Mouse (Mus musculus) CD4-positive, CD25-positive, alpha-beta regulatory T cell, adult 2 months (primary cell): ENCODE measurements at regions not wholly inside any gene's neighbourhood (a gene's known extent, or its start where the extent isn't known, plus 50 kb on each side); places are given as distances from the start of the nearest gene placed in this dataset.

ENCODE experiments used
- DNase-seq: peaks from one replicate; pipeline ENCODE4 v3.0.0-alpha.2; 2012; ENCODE audit warnings: low read depth, low spot score

DNA sequence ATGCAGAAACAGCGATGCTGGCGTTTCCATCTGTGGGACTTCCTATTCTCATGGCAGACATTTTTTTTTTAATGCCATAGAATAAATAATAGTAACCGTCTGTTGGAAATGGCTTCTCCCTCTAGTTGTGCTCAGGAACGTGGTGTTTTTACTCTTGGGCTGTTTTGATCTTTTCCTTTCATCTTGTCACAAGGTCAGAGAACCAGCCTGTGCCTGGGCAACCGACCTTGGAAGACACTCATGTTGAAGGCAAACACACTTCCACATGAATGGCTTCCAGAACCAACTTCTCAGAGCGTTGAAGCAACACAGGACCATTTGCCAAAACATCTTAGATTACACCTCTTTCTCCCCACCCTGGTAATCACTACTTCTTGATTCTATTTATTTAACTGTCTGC lies 137.9 kb upstream of the Mast4 start:
- DNase-seq = no peak

DNA sequence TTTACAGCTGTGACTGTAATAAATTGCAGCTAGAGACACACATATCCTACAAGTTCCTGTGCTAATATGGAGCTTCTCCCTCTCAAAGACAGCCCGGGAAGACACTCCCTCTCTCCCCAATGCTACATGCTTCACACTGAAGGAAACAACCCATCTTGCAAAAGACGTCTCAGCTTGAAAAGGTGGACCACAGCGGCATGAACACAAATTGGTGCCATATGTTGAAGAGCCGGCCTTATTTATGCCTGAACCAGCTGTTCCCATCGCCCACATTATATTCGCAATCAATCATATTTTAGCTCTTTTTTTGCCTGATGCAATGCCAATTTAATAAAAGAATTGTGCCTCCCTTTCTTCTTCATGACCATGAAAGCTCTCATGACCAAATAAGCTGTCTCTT lies 135.8 kb upstream of the Mast4 start:
- no peak for DNase-seq

- DNase-seq = no peak
These were observed 126.2 kb upstream of the Mast4 start for GRCm38 (mm10) chr13:103460499-103460898.

- no peak for DNase-seq
These were observed 125.3 kb upstream of the Mast4 start for GRCm38 (mm10) chr13:103459486-103460147.

DNA sequence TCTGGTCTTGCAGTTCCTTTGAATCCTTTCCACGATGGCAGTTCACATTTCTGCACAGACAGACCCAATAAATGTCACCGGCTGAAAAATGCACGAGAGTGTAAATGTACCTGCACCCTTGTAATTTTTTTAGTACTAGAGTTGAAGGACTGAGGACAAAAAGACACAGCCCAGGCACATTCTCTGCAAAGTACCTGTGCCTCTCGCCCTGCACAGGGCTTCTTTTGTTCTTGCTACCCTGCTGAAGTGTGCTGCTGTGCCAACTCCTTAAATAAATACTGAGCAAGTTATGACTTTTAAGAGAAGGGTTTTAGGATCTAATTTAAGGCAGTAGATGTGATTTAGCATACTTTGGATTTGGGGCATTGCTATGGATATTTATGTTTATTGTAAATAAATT lies 118.5 kb upstream of the Mast4 start:
- DNase-seq = no peak

- DNase-seq = no peak
These were observed 96.3 kb upstream of the Mast4 start for GRCm38 (mm10) chr13:103430589-103430988.

DNA sequence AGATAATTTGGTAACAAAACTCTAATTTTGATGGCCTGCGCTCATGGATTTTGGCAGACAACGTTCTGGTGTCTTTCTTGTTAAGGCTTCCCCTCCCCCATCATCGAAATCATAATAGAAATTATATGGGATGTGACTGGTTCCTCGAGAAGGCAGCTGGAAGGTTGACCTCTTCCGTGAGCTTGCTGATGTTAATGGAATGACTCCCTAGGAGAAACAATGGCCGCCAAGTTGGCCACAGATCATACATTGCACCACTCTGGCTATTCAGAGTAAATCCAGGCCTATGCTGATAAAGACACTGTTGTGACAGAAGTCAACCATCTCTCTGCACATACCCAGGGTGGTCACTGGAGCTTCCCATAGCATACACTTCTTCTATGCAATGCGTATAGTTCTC lies 89.7 kb upstream of the Mast4 start:
- DNase-seq = no peak

DNA sequence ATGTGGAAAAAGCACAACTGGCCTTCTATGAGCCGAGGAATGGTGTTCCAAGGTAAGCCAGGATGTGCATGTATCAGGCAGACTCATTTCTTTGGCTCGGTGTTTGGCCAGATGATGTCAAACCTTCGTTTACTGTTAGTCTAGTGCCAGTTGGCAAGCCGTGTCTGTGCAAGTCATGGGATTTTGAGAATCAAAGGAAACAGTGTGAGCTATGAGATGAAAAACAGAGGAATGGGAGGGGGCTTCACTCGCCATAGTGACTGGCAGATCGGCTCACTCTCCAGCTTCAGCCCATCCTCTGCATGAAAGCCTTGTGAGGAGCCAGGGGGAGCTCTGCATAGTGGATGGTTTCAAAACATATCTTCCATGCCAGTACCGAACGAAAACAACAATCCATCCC lies 89.1 kb upstream of the Mast4 start:
- DNase-seq = no peak

DNA sequence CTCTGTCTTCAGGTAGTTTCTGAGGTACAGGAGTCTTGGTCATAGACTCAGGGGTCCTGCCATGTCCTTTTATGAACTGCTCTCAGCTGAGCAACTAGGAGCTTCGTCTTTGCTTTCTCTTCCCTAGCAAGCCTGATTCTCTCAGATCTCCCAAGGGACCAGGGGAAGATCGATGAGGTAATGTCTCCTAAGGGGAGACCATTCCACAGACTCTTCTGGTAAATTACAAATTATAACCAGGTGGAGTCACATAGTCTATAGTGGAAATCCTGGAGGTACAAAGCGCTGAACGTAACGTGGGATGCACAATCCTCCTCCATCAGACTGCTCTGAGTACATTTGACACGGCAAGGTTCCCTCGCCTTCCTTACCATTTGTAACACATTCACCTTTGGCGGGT lies 88.7 kb upstream of the Mast4 start:
- DNase-seq = no peak

- no peak for DNase-seq
These were observed 84.8 kb upstream of the Mast4 start for GRCm38 (mm10) chr13:103419146-103419545.

- DNase-seq = no peak
These were observed 83.0 kb upstream of the Mast4 start for GRCm38 (mm10) chr13:103417256-103417655.

GRCm38 (mm10) chr13:103415335-103415734 lies 81.0 kb upstream of the Mast4 start:
- DNase-seq = no peak

DNA sequence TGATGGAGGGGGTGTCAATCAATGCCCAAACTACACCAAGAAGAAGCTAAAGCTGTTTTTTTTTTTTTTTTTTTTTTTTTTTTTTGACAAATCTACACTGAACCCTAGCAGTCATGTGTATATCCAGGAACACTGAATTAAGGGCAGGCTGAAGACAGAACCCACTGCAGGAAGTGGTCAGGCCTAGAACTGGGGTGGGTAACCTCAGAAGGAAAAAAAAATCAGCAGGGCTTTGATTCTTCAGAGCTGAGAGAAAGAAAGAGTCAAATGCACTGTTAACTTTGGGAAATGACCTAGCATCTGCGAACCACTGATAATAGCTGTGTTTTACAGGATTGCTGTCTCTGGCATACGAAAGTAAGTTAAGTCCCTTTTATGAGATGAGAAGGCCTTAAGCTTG lies 78.3 kb upstream of the Mast4 start:
- DNase-seq = no peak

GRCm38 (mm10) chr13:103409286-103409685 lies 75.0 kb upstream of the Mast4 start:
- DNase-seq = no peak

DNA sequence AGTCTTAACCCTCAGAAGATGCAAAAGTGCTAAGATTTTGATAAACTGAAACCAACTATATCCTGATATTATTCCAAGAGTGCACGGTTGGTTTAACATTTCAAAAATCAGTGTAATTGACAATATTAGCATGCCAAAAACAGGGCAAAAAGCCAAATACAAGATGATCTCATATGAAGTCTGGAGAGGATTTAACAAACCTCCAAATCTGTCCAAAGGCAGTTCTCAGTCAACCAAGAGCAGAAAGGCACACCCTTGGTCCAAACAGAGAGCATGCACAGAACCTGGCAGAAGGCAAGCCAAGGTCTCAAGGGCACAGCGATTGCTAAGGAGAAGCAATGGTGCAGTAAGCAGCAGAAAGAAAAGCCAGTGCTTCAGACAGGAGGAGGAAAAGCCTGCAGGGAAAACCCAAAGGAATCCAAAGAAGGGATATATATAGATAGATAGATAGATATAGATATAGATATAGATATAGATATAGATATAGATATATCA lies 62.3 kb upstream of the Mast4 start:
- no peak for DNase-seq

DNA sequence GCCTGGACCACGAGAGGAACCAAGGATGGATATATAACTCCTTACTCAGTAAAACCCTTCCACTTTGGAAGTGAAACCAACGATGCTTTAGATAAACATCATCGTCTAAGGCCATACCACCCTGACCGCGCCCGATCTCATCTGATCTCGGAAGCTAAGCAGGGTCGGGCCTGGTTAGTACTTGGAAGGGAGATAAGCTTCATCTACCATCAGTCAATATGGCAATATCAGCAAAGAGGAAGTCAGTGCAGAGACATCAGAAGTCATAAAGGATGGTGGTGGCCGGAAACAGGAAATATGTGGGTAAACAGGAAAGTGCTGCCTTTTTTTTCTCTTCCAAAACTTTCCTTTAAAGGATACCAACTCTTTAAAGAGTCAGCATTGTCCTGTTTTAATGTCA lies 61.8 kb upstream of the Mast4 start:
- DNase-seq = no peak

DNA sequence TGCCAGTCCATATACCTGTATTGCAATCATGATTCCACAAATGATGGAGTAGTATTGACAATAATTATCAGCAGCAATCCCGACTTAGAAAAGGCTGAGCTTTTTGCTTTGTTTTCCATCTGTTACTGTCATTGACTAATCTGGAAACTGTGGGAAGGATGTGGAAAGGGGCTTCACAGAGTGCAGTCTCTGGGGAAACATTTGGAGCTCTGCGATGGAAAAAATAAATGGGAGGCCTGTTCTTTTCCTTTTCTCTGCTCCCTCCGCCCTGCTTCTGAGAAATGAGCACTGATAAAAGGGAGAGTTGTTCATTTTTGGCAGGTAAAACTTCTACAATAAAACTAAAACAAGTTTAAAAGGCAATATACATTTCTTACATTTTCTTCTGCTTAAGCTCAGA lies 58.3 kb upstream of the Mast4 start:
- DNase-seq = no peak

GRCm38 (mm10) chr13:103391396-103391795 lies 57.1 kb upstream of the Mast4 start:
- DNase-seq = no peak

DNA sequence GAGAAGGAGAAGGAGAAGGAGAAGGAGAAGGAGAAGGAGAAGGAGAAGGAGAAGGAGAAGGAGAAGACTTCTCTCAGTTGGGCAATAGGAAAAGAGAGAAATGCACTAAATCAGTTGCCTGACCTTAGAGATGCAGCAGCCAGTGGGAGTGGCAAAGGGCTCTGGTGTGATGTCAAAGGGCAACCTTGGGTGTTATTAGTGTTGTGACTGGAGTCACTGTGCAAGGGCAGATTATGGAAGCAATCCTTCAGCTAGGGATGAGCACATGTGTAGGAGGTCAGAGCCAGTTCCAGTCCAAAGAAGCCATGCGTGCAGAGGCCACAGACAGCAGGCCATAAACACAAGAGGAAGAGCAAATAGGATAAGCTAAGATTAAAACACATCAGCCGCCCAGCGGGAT lies 56.7 kb upstream of the Mast4 start:
- DNase-seq = no peak

DNA sequence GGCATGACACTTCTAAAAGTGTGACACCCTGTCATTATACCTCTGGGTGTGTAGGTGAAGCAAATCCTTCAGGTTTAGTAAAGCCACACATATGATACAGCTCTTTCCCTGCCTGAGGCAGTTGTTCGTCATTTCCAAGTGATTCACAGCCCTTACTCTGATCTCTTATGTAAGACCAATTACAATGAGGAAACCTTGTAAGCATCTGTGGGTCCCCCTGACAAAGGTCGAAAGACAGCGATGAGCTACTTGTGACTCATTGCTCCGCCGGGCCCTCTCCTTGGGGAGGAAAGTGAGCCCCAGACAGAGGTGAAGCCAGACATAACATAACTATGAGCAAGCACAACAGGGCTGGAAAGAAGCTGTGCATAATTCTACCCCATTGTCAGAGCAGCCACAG lies 52.7 kb upstream of the Mast4 start:
- DNase-seq = no peak
